Mouse (Mus musculus): ENCODE data around the gene Vmn2r114. TPM values are rescaled to one million over a fixed set of nuclear protein-coding genes. Genes with fewer than 3 reads are reported as not detected.

Vmn2r114 gene
- not detected in 2 replicates for polyA plus RNA-seq (2012; rRNA removed; ENCODE audit: low replicate concordance)

DNA sequence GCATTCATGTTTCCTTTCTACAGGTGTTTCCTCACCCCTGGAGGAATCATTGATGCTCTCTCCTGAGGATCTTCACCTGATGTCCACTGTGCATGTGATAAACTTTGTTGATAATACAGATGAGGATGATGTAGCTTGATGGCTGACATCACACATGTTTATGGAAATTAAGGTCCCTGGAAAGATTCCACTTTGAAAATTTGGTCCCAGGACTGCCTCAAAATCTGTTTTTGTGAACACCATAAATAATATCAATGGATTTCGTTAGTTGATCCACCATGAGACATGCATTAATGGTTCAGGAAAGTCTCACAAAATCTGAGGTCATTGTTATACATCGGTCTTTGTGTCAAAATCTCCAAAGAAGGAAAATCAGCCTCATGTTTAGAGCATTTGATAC lies at the start of gene Vmn2r114:
Gene Vmn2r114, minus strand, starts transcription at position 101 of the 400 bp plus-strand sequence.

DNA sequence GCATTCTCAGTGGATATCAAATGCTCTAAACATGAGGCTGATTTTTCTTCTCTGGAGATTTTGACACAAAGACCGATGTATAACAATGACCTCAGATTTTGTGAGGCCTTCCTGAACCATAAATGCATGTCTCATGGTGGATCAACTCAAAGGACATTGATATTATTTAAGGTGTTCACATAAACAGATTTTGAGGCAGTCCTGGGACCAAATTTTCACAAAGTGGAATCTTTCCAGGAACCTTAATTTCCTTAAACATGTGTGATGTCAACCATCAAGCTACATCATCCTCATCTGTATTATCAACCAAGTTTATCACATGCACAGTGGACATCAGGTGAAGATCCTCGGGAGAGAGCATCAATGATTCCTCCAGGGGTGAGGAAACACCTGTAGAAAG lies 31.1 kb upstream of the Vmn2r114 start, which contains the start of gene Vmn2r115:
Gene Vmn2r115, plus strand, starts transcription at position 301 of the 400 bp plus-strand sequence.

Other genes starting within 250 kb of the Vmn2r114 start
- 0.15 TPM in 1 of 2 replicates, not detected in the other for gene Zfp40, start 119.3 kb downstream of the Vmn2r114 start, polyA plus RNA-seq (2012; rRNA removed; ENCODE audit: low replicate concordance)
- not detected in 2 replicates for gene Vmn2r115, start 31.2 kb upstream of the Vmn2r114 start, polyA plus RNA-seq (2012; rRNA removed; ENCODE audit: low replicate concordance)
- not detected in 2 replicates for gene Vmn2r116, start 72.1 kb upstream of the Vmn2r114 start, polyA plus RNA-seq (2012; rRNA removed; ENCODE audit: low replicate concordance)
- gene Vmn2r117, start 167.2 kb upstream of the Vmn2r114 start, polyA plus RNA-seq (2012; rRNA removed; ENCODE audit: low replicate concordance): not detected in 2 replicates